Mouse (Mus musculus) mouse trophoblast stem cell (cell line): ENCODE results near the gene Zfp580.
"Not testable (repeated sequence)": the region's sequence is repeated elsewhere in the genome, so short reads cannot be mapped to it uniquely, and the experiment has no call there.

ENCODE experiments used
- in situ Hi-C, 2 experiments: fragments of 300-500 bp; cut with MseI, MboI; formaldehyde crosslinking; loops; 2 replicates in 1 of 2; 3 replicates in 1 of 2; pipeline ENCODE4 v1.15.1; 2025

The Zfp580 gene

GRCm38 (mm10) chr7:5051193-5052192, at the start of gene Zfp580:
TSS of gene Zfp580 (plus strand) at chr7:5051538.
- in situ Hi-C loops, result no loop called here

- in situ Hi-C loops, result not testable (repeated sequence)
Measured at GRCm38 (mm10) chr7:5002876-5003275, 48.5 kb upstream of the Zfp580 start.

GRCm38 (mm10) chr7:5008229-5008628, 43.1 kb upstream of the Zfp580 start:
- in situ Hi-C loops, result no loop called here

- in situ Hi-C loops, result no loop called here
Measured at GRCm38 (mm10) chr7:5012681-5013513, 38.4 kb upstream of the Zfp580 start.

GRCm38 (mm10) chr7:5014251-5015117, 36.9 kb upstream of the Zfp580 start, which contains the start of the genes Zfp524 and Fiz1:
TSS of gene Zfp524 (plus strand) at chr7:5014415.
TSS of gene Fiz1 (minus strand) at chr7:5014697.
- in situ Hi-C loops, result no loop called here

- in situ Hi-C loops, result no loop called here
Measured at GRCm38 (mm10) chr7:5015118-5016001, 36.0 kb upstream of the Zfp580 start, which contains the start of gene Gm44973. TSS of gene Gm44973 (plus strand) at chr7:5015496.

- in situ Hi-C loops, result no loop called here
Measured at GRCm38 (mm10) chr7:5016057-5016456, 35.3 kb upstream of the Zfp580 start.

- in situ Hi-C loops, result no loop called here
Measured at GRCm38 (mm10) chr7:5016920-5017319, 34.4 kb upstream of the Zfp580 start.

GRCm38 (mm10) chr7:5017352-5017751, 34.0 kb upstream of the Zfp580 start:
- in situ Hi-C loops, result no loop called here

GRCm38 (mm10) chr7:5017931-5018330, 33.4 kb upstream of the Zfp580 start:
- in situ Hi-C loops, result no loop called here

- in situ Hi-C loops, result not testable (repeated sequence)
Measured at GRCm38 (mm10) chr7:5019576-5019975, 31.8 kb upstream of the Zfp580 start.

GRCm38 (mm10) chr7:5020000-5020681, 31.2 kb upstream of the Zfp580 start, which contains the start of the genes Zfp865 and Ccdc106:
TSS of gene Zfp865 (plus strand) at chr7:5020376.
TSS of gene Ccdc106 (plus strand) at chr7:5020553.
- in situ Hi-C loops, result no loop called here

GRCm38 (mm10) chr7:5020685-5021084, 30.7 kb upstream of the Zfp580 start:
- in situ Hi-C loops, result no loop called here

GRCm38 (mm10) chr7:5021197-5021596, 30.1 kb upstream of the Zfp580 start:
- in situ Hi-C loops, result no loop called here

- in situ Hi-C loops, result no loop called here
Measured at GRCm38 (mm10) chr7:5029543-5029942, 21.8 kb upstream of the Zfp580 start.

GRCm38 (mm10) chr7:5029946-5030345, 21.4 kb upstream of the Zfp580 start:
- in situ Hi-C loops, result no loop called here

- in situ Hi-C loops, result no loop called here
Measured at GRCm38 (mm10) chr7:5030554-5031275, 20.6 kb upstream of the Zfp580 start.

GRCm38 (mm10) chr7:5031496-5031895, 19.8 kb upstream of the Zfp580 start:
- in situ Hi-C loops, result no loop called here

- in situ Hi-C loops, result no loop called here
Measured at GRCm38 (mm10) chr7:5033818-5034217, 17.5 kb upstream of the Zfp580 start, which contains the start of gene 4632433K11Rik. TSS of gene 4632433K11Rik (plus strand) at chr7:5034118.
